Mouse (Mus musculus) intestine, postnatal 0 days (tissue): ENCODE data around the gene Txlng. TPM values are rescaled to one million over a fixed set of nuclear protein-coding genes. Genes with fewer than 3 reads are reported as not detected.
A peak's percentile ranks its signal among the peaks of the same experiment; 100 is the strongest.

ENCODE experiments used
- ATAC-seq: fragments of 200-750 bp; cut with Nextera tagmentation; 2 replicates; pipeline ENCODE4 v1.8.0; 2017; ENCODE audit warnings: mild to moderate bottlenecking, moderate TSS enrichment, moderate library complexity
- H3K27ac ChIP-seq: fragments of 300-500 bp; sonication (generic); 2 replicates; pipeline ENCODE4 v1.5.1; 2014; ENCODE audit warnings: mild to moderate bottlenecking, low read depth, low read length, moderate library complexity
- H3K27me3 ChIP-seq: fragments of 300-500 bp; sonication (generic); replicated peaks from 2 replicates; pipeline ENCODE4 v1.6.1; 2014; ENCODE audit warnings: low read length, mixed read lengths; ENCODE audit not compliant: control insufficient read depth, insufficient read depth
- H3K36me3 ChIP-seq: fragments of 300-500 bp; sonication (generic); 2 replicates; pipeline ENCODE4 v1.6.1; 2014; ENCODE audit warnings: mild to moderate bottlenecking, moderate library complexity; ENCODE audit not compliant: control insufficient read depth, insufficient read depth
- H3K4me1 ChIP-seq: fragments of 300-500 bp; sonication (generic); replicated peaks from 2 replicates; pipeline ENCODE4 v1.6.1; 2014; ENCODE audit warnings: antibody characterized with exemption, low read length, mixed read lengths; ENCODE audit not compliant: control insufficient read depth, insufficient read depth
- H3K4me2 ChIP-seq: fragments of 300-500 bp; sonication (generic); replicated peaks from 2 replicates; pipeline ENCODE4 v1.6.1; 2014; ENCODE audit warnings: low read depth, mild to moderate bottlenecking, moderate library complexity
- H3K4me3 ChIP-seq: fragments of 300-500 bp; sonication (generic); 2 replicates; pipeline ENCODE4 v1.5.1; 2014; ENCODE audit warnings: low read depth, low read length
- H3K9ac ChIP-seq: fragments of 300-500 bp; sonication (generic); 2 replicates; pipeline ENCODE4 v1.6.1; 2014; ENCODE audit warnings: mild to moderate bottlenecking, low read depth, low read length
- H3K9me3 ChIP-seq: fragments of 300-500 bp; sonication (generic); 2 replicates; pipeline ENCODE4 v1.6.1; 2016; ENCODE audit warnings: mixed run types; ENCODE audit not compliant: control insufficient read depth
- CTCF ChIP-seq: sonication (generic); IDR thresholded peaks from 2 replicates; pipeline ENCODE4 v1.5.1; 2016; ENCODE audit warnings: low read depth, mild to moderate bottlenecking, control low read depth, antibody characterized with exemption, moderate library complexity
- WGBS: fragments of 180-500 bp; shearing (Covaris S2); extraction: QIAGEN DNeasy Blood & Tissue Kit; methylation state at CpG from one replicate; pipeline ENCODE4 v1.1.7; 2014; 5-methylcytosine and 5-hydroxymethylcytosine counted together
- polyA plus RNA-seq: library from polyadenylated mRNA; unstranded; fragments of >200 nt; fragmentation: Nextera tagmentation; extraction: Ambion mirVana; gene quantifications from 2 replicates; pipeline ENCODE4 v1.2.1, GENCODE M21; 2015

Txlng gene
- polyA plus RNA-seq, result 5.7 and 6.7 TPM in 2 replicates

DNA sequence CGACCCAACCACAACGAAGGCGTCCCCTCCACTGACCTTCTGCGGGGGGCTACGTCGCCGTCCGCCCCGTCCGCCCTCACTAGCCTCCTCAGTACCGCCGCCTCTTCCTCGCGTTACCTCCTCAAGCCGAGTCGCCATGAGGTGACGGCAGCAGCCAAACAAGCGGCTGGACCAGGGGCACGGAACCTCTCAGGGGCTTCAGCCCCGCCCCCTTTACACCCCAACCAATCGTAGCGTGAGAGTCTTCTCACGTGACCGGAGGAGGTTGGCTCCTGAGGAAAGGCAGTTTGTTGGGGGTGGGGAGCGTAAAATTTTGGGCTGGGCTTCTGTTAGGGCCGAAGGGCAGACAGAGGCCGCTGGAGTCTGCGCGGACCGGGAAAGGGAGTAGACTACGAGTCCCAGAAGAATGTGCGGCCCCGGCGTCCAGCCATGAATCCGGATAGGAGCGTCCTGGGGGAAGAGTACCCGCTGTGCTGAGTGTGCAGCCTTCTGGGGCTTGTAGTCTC is at the start of gene Txlng:
Gene Txlng (minus strand): TSS at position 252 of the 506 bp plus-strand sequence.
- 21% methylated on average over 37 of the region's 37 CpGs for WGBS
- no peaks in the 10 kb centered on the region for H3K9me3 ChIP-seq
- H3K27ac ChIP-seq, result peak within 1 kb of the TSS; percentile 46; the same call in 1 of the 2 replicates
- no peaks in the 10 kb centered on the region for H3K36me3 ChIP-seq
- peak; percentile 98 for ATAC-seq
- H3K9ac ChIP-seq, result peak within 1 kb of the TSS; percentile 48
- H3K27me3 ChIP-seq, result no peaks in the 10 kb centered on the region
- no peaks in the 10 kb centered on the region for H3K4me1 ChIP-seq
- TF ChIP-seq CTCF, result no peak
- peak within 1 kb of the TSS; percentile 75 for H3K4me2 ChIP-seq
- H3K4me3 ChIP-seq, result peak within 1 kb of the TSS; percentile 52

DNA sequence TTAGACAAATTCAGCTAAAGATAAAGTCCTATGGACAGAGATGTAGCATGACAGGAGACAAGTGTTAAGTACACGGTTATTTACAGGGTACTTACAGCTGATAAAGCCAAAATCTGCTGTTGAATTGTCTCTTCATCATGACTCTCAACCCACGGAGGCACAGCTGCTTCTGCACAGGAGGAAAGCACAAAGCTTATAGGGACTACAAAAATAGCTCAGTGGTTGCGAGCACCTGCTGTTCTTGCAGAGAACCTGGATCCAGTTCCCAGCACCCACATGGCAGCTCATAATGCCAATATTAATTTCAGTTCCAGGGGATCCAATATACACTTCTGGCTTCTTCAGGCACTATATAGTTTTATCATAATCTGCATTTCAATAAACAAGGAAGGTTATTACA is 49.0 kb upstream of the Txlng start:
- no peaks in the 10 kb centered on the region for H3K4me1 ChIP-seq
- 91% methylated on average over 3 of the region's 3 CpGs for WGBS
- ATAC-seq, result no peak
- H3K4me3 ChIP-seq, result no peak overlapping the region
- H3K27ac ChIP-seq, result no peak overlapping the region
- H3K27me3 ChIP-seq, result no peaks in the 10 kb centered on the region
- H3K9me3 ChIP-seq, result no peaks in the 10 kb centered on the region
- H3K9ac ChIP-seq, result no peak overlapping the region
- no peak overlapping the region for H3K4me2 ChIP-seq
- no peak for TF ChIP-seq CTCF
- 0 out of 2 replicates have a peak, but pooled peaks cover 11% of the 10 kb centered on the region for H3K36me3 ChIP-seq

DNA sequence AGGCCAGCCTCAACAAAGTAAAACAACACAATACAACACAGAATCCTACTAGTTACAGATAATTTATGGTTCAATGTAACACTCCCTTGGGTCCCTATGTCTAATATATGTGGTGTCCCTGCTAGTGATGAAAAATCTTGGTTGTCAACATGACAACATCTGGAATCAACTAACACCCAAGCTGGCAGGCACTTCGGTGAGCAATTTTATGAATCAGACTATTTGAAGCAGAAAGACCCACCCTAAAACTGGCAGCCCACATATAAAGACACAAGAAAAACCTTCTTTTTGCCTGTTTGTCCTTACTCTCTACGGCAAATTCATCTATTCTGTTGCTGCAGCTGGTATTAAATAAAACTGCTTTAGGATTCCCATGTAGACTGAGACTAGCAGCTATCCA is 44.5 kb upstream of the Txlng start:
- Histone ChIP-seq H3K4me3 (no peak overlapping the region), H3K4me1 (no peaks in the 10 kb centered on the region), H3K9me3 (no peaks in the 10 kb centered on the region), H3K4me2 (no peak overlapping the region), H3K27me3 (no peaks in the 10 kb centered on the region), H3K27ac (no peak overlapping the region), H3K36me3 (peaks cover 9% of the 10 kb centered on the region; the same call in 1 of the 2 replicates), H3K9ac (no peak overlapping the region)
- WGBS, result 94% methylated on average over 2 of the region's 2 CpGs
- ATAC-seq, result no peak
- TF ChIP-seq CTCF, result no peak

DNA sequence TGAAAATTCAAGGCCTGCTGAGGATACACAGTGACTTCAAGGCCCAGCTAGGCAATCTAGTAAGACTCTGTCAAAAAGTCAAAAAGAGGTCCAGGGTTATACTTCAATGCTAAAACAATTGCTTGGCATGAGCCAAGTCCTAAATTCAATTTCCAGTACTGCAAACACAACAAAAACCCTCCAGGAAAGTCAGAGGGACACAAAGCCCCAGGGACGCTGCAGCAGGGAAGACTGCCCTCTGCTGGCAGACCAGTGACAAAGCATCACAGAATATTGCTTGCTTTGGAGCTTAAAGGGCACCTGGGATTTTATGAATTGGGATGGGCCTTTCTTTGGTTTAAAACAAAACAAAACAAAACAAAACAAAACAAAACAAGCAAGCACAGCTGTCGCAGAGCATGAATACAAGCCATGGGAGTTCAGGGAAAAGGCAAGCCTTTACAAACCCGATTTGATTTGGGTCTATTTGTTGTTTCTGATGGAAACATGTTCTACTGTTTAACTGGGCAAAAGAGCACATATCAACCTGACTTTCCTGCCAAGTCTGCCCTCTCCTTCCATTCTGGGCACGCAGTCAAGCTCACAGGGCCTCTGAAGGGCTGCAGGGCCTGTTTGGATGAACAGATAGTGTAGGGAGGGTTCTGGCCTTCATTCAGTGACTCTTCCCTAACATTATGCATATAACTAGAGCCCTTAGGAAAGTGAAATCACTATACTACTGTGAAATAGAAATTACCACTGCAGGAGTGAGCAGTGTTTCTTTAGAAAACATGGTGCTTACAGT is 42.7 kb upstream of the Txlng start:
- H3K27ac ChIP-seq, result no peak overlapping the region
- no peak overlapping the region for H3K4me2 ChIP-seq
- H3K4me3 ChIP-seq, result no peak overlapping the region
- no peak for ATAC-seq
- no peak overlapping the region for H3K9ac ChIP-seq
- peaks cover 5% of the 10 kb centered on the region; the same call in 1 of the 2 replicates for H3K36me3 ChIP-seq
- H3K9me3 ChIP-seq, result no peaks in the 10 kb centered on the region
- WGBS, result 38% methylated on average over 4 of the region's 4 CpGs
- no peaks in the 10 kb centered on the region for H3K4me1 ChIP-seq
- no peaks in the 10 kb centered on the region for H3K27me3 ChIP-seq
- peak; percentile 80 for TF ChIP-seq CTCF

DNA sequence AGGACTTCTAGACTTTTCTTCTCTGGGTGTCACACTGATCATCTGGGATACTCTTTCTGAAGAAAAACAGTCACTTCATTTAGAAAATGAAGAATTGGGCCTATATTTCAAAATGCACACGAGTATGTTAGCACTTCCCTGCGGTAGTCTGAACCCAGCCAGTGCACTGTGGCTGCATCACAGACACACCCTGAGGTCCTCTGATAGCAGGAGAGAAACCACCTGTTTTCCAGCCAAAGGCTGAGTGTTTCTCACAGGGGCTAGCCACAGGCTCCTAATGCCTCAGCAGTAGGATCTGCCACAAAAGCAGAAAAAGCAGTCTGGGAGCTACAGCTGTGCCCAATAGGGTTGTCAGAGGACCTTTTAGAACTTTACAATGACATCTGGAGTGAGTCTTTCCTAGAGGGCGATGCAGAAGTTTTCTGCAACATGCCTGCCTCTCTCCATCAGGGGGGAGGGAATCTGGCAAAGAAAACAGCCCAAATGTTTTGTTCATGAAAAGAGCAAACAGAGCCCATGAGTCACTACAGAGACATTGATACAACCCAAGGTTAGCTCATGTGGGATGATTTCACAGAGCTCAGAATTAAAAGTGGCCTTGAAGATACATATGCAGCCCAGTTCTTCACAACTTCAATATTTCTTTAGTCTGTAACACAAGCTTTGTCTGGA is 39.2 kb upstream of the Txlng start:
- WGBS, result 70% methylated on average over 3 of the region's 3 CpGs
- ATAC-seq, result no peak
- H3K9me3 ChIP-seq, result no peaks in the 10 kb centered on the region

DNA sequence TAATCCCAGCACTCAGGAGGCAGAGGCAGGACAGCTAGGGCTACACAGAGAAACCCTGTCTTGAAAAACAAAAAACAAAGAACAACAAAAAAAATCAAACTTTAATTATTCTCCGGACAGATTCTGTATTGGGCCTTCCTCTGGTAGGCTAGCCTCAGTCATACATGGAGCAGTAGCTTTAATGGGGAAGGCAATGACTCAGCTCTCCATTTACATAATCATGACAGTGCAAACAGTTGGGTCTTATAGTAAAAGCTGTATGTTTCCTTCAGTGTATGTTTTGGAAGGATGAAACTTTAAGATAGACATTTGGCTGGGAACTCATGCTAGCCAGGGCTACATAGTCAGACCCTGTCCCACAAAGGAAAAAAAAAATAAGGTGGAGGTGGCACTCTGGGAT is 19.4 kb upstream of the Txlng start:
- no peak for ATAC-seq
- no peak overlapping the region for H3K4me3 ChIP-seq
- no peaks in the 10 kb centered on the region for H3K36me3 ChIP-seq
- H3K27ac ChIP-seq, result no peak overlapping the region
- no peak overlapping the region for H3K9ac ChIP-seq
- no peaks in the 10 kb centered on the region for H3K27me3 ChIP-seq
- no peak for TF ChIP-seq CTCF
- no peaks in the 10 kb centered on the region for H3K9me3 ChIP-seq
- H3K4me1 ChIP-seq, result no peaks in the 10 kb centered on the region
- H3K4me2 ChIP-seq, result no peak overlapping the region
- 90% methylated on average over 1 of the region's 1 CpGs for WGBS

More for the DNA sequence above, 39.2 kb upstream of the Txlng start:
- no peak overlapping the region for H3K4me3 ChIP-seq
- H3K9ac ChIP-seq, result no peak overlapping the region
- H3K4me2 ChIP-seq, result no peak overlapping the region
- H3K27me3 ChIP-seq, result no peaks in the 10 kb centered on the region
- no peak overlapping the region for H3K27ac ChIP-seq
- H3K36me3 ChIP-seq, result peaks cover 5% of the 10 kb centered on the region; the same call in 1 of the 2 replicates
- H3K4me1 ChIP-seq, result no peaks in the 10 kb centered on the region
- TF ChIP-seq CTCF, result no peak
